Mouse (Mus musculus) cortical plate, adult 2 months (tissue): ENCODE measurements around the gene Efcab8.

ENCODE experiments used
- CTCF ChIP-seq: fragments of 200-500 bp; IDR thresholded peaks from 2 replicates; pipeline ENCODE4 v1.5.1; 2011; ENCODE audit warnings: mild to moderate bottlenecking, control low read depth, low read length; ENCODE audit not compliant: insufficient read depth; ENCODE audit errors: extremely low read depth
- POLR2A ChIP-seq: fragments of 200-500 bp; IDR thresholded peaks from 2 replicates; pipeline ENCODE4 v1.6.1; 2011; ENCODE audit warnings: mild to moderate bottlenecking, low read length, control low read depth; ENCODE audit not compliant: insufficient read depth; ENCODE audit errors: extremely low read depth

GRCm38 (mm10) chr2:153767484-153767883 is 12.2 kb upstream of the Efcab8 start:
- TF ChIP-seq POLR2A (no peak), CTCF (no peak)
